Mouse (Mus musculus) gastrocnemius, postnatal 36 days (tissue): Measurements from ENCODE around the gene Cavin1. TPM values are rescaled to one million over a fixed set of nuclear protein-coding genes. Genes with fewer than 3 reads are reported as not detected.

Experiments used
- DNase-seq, 2 experiments: peaks; one replicate each; pipeline ENCODE4 v3.0.0; 2022
- intact Hi-C: fragments of 180-260 bp; cut with DNase I; formaldehyde crosslinking; loops from one replicate; pipeline ENCODE4 v1.15.1; 2025
- total RNA-seq, 2 experiments: library from RNA; stranded (reverse); gene quantifications; 2 replicates each; pipeline ENCODE4 v1.2.3; 2021

Cavin1 gene
- total RNA-seq, 2 experiments from 2014 or later, result 148 to 153 TPM

- peak; percentile 78 to 79 for DNase-seq
- intact Hi-C loops, result loop anchor here (1.0 to 2.0 kb wide), 3 partner anchors 74 to 194 kb away; no protein-coding TSS in a partner anchor
Observed at GRCm38 (mm10) chr11:100983125-100983777, 12.6 kb upstream of the Cavin1 start.

DNA sequence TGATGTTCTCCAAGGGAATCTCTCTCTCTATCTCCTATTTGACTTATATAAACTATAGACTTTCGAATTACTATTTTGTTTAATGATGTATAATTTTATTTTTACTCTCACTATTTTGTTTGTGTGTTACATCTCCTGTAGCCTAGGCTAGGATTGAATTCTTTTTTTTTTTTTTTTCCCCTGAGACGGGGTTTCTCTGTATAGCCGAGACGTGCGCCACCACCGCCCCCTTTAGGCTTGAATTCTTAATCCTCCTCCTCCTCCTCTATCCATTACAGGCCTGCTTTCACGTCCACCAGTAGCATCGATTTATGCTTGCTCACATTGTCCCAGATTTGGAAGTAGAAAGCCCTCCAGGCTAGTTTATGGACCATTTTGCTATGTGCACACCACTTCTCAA lies 11.4 kb upstream of the Cavin1 start:
- intact Hi-C loops, result loop anchor here (2.0 kb wide), 2 partner anchors 75 to 195 kb away; no protein-coding TSS in a partner anchor
- no peak for DNase-seq

DNA sequence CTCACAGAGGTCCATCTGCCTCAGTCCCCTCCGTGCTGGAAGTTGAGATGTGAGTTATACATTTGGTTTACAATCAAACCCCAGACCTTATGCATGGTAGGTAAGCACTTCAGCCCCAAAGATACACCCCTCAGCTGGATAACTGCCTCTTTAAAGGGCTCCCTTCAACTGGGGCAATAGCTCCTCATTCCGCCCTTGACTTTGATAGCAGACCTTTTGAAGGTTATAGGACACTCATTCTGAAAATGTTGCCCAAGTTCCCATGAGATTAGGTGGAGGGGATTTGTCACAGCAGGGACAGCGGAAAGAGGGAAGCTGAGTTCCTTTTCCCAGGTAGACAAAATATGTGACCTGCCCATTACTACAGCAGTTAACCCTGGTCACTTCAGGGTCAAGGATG lies 10.5 kb upstream of the Cavin1 start:
- intact Hi-C loops, result no loop called here
- no peak for DNase-seq

- no peak for DNase-seq
- intact Hi-C loops, result no loop called here
Observed at GRCm38 (mm10) chr11:100980438-100980837, 9.8 kb upstream of the Cavin1 start.

- DNase-seq, result no peak
- intact Hi-C loops, result no loop called here
Observed at GRCm38 (mm10) chr11:100979887-100980286, 9.2 kb upstream of the Cavin1 start.

- no peak for DNase-seq
- intact Hi-C loops, result no loop called here
Observed at GRCm38 (mm10) chr11:100975241-100975640, 4.6 kb upstream of the Cavin1 start.

GRCm38 (mm10) chr11:100974381-100974970 lies 3.8 kb upstream of the Cavin1 start:
- intact Hi-C loops, result no loop called here
- DNase-seq, result peak in 1 of 2 experiments; percentile 55

- DNase-seq, result no peak
- intact Hi-C loops, result no loop called here
Observed at GRCm38 (mm10) chr11:100973245-100973644, 2.6 kb upstream of the Cavin1 start.

DNA sequence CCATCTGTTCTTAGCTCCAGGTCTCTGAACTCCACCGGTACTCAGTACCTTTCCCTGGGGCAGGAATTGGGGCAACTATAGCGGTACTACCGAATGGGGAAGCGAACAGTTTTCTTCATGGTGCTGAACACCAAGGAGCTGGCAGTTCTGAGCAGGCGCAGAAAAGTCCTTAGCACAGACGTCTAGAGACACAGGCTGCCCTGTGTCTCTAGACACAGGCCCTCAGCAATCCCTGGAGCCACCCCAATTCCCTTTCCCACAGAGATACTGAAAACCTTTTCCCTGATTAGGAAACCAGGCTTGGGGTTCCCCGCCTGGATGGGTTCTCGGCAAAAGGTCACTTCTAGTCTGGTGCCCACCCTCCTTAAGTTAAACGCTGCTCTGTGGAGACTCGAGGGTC lies 768 bp upstream of the Cavin1 start:
- no peak for DNase-seq
- intact Hi-C loops, result no loop called here

DNA sequence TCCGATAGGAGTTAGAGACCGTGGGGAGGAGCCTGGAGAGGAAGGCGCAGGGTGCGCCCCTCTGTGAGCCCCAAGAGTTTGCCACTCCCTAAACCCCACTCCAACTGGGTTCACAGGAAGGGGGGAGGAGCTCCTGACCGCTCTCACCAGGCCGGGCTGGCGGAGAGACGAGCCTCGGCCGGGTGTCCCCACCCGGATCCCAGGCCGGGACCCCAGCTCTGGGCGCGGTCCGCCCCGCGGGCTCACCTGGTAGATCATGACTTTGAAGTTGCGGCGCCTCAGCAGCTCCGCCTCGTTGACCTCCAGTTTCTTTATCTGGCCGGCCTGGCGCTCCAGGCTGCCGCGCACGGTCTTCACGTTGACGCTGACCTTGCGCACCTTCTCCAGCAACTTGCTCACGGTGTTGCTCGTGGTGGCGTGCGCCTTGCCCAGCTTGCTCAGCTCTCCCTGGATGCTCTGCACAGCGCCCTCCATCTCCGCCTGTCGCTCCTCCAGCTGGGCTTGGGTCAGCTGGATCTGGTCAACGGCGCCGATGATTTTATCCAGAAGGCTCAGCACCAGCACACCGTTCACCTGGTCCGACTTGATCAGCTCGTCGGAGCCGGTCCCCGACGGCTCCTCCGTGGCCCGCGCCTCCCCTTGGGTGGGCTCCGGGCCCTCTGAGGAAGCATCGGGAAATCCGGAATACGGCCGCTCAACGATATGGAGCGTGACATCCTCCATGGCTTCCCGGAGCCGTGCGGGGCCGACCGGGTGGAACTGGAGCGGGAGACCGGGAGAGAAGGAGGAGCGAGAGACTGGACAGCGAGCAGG lies 737 bp downstream of the Cavin1 start:
- DNase-seq, result peak; percentile 60 to 62
- intact Hi-C loops, result no loop called here

GRCm38 (mm10) chr11:100969189-100969743 lies 1.4 kb downstream of the Cavin1 start:
- intact Hi-C loops, result no loop called here

GRCm38 (mm10) chr11:100968501-100968900 lies 2.2 kb downstream of the Cavin1 start:
- intact Hi-C loops, result no loop called here
- DNase-seq, result no peak

More at GRCm38 (mm10) chr11:100969189-100969743, 1.4 kb downstream of the Cavin1 start:
- DNase-seq, result peak in 1 of 2 experiments; percentile 37

DNA sequence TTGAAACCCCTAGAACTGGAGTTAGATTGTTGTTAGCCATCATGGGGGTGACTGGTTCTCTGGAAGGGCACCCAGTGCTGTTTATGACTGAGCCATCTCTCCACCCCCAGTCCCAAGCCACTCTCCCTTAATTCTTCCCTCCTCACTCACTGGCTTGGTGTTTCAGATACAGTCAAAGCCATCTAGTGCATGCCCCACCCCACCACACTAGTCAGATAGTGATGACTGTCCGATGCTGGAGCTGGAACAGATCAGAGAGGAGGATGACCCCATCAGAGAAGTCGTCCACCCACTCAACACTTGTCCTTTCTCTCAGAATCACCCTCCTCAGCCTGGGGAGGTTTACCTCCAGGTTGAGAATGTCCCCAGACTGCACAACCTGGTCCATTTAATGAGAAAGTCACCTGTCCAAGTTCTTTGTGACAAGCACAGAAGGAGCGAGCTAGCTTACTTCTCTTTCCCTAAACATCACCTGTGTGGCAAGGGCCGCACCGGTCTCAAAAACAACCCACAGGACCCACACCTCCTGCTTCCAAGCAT lies 2.7 kb downstream of the Cavin1 start:
- intact Hi-C loops, result no loop called here
- DNase-seq, result no peak

DNA sequence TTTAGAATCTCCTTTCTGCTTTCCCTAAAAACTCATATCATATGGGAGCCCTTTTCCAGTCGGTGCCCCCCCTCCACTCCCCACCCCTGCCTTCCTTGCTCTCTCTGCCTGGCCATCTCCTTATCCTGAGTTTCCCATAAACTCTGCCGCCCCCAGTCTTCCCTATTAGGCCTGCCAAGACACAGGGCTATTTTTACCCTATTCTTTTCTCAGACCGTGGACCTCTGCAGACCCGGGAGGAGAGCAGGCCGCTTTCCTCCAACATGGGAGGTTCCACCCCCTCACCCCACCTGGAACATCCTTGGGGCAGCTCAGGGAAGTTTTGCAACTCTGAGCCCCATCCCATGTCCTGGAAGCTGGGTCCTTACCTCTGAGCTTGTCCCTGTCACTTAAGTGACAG lies 3.3 kb downstream of the Cavin1 start:
- intact Hi-C loops, result no loop called here

GRCm38 (mm10) chr11:100965760-100966159 lies 4.9 kb downstream of the Cavin1 start:
- no peak for DNase-seq
- intact Hi-C loops, result no loop called here

More for the DNA sequence above, 3.3 kb downstream of the Cavin1 start:
- DNase-seq, result no peak

- no peak for DNase-seq
- intact Hi-C loops, result no loop called here
Observed at GRCm38 (mm10) chr11:100964901-100965542, 5.7 kb downstream of the Cavin1 start.

GRCm38 (mm10) chr11:100964180-100964579 lies 6.5 kb downstream of the Cavin1 start:
- no peak for DNase-seq
- intact Hi-C loops, result no loop called here

DNA sequence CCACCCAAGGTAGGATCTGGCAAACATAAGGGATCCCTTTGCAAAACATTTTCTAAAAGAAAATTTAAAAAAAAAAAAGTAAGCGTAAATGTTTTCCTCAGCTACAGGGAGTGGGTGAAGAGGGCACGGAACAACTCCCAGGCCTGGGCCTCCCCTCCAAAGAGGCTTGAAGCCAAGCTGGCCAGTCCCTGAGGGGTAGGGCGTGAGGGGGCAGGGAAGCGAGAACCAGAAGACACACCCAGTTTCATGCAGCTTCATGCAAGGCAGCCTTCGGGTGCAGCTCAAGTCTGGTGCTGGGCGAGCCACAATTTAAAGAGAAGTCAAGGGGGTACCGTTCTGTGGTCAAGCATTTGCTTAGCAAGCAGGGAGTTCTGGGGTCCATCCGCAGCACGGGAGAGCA lies 7.0 kb downstream of the Cavin1 start:
- DNase-seq, result peak; percentile 64 to 70
- intact Hi-C loops, result no loop called here

- intact Hi-C loops, result no loop called here
- peak; percentile 55 to 75 for DNase-seq
Observed at GRCm38 (mm10) chr11:100962371-100962911, 8.2 kb downstream of the Cavin1 start.

DNA sequence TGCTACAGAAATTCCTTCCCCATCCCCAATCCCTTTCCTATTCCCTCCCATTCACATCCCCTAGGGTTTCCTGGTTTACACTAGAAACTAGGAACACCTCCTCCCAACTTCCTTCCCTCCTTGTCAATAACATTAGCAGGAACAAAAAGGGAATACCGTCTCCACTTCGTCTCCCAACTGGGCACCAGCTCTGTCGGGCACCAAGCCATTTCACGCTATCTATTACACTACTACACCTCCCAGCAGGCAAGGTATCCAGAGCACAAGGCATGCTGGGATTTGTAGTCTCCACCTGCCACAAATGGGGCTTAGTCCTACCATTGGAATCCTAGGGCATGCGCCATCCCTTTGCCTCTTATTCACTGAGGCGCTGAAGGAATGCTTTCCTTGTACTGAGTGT lies 10.1 kb downstream of the Cavin1 start:
- intact Hi-C loops, result no loop called here
- peak; percentile 62 to 78 for DNase-seq
